Mouse (Mus musculus) layer of hippocampus, postnatal 10 days (tissue): Measurements from ENCODE around the gene Gja8. TPM values are rescaled to one million over a fixed set of nuclear protein-coding genes. Genes with fewer than 3 reads are reported as not detected.

Experiments used
- DNase-seq, 2 experiments: peaks; one replicate each; pipeline ENCODE4 v3.0.0; 2021; ENCODE audit warnings: low spot score in 2 of 2
- total RNA-seq, 2 experiments: library from RNA; stranded (reverse); gene quantifications; 2 replicates each; pipeline ENCODE4 v1.2.3; 2021

Gja8 gene
- total RNA-seq, 2 experiments from 2014 or later: not detected

DNA sequence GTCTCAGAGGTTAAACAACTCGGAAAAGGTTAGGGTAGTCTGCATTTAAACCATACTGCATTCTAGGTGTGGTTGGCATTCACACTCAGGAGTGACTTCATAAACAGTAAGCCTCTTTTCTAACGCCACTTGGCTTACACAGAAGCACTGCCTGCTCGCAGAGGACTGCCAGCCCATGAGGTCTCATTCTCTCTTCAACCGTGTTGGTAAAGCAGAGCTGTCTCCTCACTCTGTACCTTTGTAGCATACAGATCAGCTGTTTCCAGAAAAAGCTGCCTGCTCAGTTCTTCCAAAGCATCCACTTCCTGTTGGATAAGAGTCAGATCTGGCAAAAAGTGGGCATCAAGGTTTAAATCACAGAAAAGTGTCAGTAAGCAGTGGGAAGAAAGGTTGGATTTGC is 45.4 kb downstream of the Gja8 start:
- no peak for DNase-seq

DNA sequence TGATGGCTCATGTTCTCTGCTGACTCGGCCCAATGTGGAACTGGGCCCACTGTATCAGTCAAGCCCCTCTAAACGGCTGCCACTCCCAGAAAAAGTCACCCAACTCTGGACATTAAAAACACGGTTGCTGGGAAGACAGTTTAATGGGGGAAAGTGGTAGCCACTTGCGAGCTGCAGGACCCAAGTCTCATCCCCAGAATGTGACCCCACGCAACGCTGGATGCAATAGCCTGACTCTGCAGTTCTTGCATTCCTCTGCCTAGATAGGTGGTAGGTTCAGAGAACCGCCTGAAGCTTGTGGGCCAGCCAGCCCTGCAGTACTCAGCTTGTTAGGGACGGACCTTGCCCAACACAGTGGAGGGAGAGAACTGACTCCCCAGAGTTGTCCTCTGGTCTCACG is 46.3 kb downstream of the Gja8 start:
- DNase-seq: no peak

DNA sequence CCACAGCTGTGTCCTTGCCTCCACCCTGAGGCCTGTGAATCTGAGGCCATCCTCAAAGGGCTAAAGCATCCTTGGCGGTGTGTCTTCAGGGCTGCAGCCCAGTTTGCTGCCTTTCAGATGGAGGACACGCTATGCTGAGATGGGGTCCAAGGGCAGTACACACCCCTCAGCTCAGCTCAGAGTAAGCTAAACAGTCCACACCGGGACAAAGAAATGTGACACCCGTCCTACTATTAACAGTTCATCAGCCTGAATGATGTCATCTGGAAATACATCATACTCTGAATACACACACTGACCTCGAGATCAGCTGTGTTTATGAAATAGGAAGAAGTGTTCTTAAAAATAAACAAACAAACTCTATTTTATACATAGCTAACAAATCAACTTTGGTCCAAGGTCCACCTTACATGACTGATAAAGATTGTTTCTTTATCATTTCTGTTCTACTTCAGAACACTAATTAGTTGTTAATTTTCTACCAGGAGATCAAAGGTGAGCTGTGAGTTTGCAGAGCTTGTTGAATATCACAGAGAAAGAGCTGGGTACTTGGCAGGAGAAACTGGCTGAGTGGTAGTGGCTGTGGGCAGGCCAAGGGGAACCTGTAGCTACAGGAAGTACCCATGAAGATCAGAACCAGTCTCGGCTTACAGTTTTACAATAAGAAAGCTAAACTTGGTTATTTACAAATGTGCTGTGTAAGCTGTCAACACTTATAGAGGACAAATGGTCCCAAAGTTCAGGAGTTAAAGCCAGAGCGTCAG is 50.8 kb downstream of the Gja8 start:
- no peak for DNase-seq

DNA sequence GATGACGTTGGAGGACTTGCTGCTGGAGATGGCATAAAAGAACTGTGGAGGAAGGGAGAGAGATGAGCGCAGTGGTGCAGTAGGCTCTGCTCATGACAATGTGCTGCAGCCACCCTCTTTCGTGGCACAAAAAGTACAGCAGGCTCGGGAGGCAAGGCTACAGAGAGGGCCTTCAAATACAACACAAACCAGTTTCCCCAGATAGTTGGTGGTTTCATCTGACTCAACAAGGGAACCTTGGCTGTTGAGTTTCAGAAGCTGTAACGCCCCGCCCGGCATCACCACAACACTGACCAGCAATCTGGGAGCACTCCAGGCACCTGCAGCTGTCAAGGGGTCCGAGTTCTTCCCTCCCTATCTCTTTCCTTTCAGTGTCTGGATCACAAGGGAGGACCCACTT is 53.3 kb downstream of the Gja8 start:
- DNase-seq: peak in 1 of 2 experiments; percentile 1

DNA sequence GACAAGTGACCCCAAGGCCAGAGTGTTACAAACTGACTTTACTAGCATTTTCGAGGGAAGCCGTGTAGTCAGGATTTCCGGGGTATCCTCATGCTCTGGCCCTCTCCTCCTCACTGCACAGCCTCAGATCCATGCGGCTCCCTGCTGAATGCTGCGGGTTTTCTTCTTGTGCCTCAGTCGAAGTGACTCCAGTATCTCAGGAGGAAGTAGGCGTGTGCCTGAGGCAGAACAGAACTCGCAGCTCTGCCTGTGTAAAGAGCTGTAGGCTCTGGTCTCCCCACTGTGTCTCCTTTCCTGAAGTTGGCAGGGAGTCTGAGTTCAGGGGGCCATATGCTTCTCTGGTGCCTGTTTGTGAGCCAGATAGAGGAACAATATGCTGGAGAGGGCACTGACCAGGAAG is 54.8 kb downstream of the Gja8 start:
- no peak for DNase-seq

DNA sequence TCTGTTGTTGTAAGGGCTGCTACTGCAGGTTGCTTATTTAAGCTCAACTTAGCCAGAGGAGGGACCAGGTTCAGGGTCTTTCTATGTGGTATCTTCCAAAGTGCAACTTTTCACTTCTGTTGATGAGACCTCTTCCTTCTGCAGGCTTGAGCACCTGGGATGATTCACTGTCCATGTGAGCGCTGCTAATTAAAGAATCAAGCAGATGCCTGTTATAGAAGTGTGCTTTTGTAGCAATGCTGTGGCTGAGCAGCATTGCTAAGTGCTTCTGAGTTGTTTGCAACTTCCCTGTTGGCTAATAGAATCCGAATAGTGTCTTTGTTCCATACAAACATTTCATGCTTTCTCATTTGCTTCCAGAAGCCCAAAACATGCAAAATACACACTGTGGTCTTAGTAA is 55.5 kb downstream of the Gja8 start:
- no peak for DNase-seq

DNA sequence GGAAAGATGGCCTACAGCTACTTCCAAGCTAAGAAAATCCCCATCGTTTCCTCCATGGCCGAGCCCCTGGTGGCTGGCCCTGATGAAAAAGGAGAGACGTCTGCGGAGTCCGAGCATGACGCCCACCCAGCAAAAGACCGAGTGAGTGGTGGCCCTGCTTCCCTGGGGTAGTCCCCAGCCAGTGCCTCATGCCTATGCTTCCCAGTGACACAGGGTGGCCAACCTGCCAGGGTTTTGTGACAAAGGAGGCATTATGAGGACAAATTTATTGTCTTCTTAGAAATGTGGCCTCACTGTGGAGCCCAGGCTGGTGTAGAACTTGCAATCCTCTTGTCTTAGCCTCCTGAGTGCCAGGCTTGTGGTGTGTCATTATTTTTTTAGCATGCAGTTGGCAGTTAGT is 56.7 kb downstream of the Gja8 start:
- DNase-seq: no peak

DNA sequence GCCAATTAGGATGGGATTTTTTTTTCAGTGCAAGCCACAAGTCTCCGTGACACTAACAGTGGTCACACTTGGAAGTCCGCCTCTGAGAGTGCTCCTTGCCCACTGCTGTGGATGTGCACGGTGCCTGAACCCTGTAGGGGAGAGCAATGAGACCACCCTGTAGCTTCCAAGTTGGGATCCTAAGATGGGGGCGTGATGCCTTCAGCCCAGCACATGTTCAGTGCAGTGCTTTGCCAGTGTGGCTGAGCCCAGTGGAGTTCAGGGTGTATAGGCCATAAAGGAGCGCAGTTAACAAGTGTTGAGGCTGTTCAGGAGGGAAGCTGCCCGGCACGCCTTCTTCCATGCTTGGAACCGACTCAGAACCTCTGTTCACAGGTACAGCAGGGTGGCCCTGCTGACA is 57.3 kb downstream of the Gja8 start:
- no peak for DNase-seq

DNA sequence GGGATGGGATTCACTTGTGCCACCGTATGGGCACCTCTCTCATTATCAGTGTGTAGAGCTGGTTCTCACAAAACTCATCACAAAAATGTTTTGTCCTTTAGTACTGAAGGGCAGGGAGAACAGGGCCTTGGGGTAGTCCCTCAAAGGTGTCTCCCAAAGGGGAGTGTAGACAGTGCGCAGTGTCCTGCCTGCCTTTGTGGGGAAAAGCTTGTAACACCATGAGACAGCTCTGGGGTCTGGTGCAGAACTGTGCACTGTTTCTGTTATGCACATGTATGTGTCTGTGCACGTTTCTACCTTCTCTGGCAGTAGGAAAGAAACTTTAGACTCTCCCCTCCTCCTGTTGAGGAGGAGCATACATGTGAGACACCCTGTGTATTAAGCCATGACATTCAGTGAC is 58.0 kb downstream of the Gja8 start:
- peak in 1 of 2 experiments; percentile 1 for DNase-seq

Other genes starting within 250 kb of the Gja8 start
- gene Pias3, start 229.6 kb downstream of the Gja8 start, total RNA-seq: 10 to 100 TPM; 25.6 to 31.7 TPM
- 10 to 100 TPM in 1 of 2 experiments, 1 to 10 TPM in 1; 9.8 to 11.0 TPM for gene Nudt17, start 217.5 kb downstream of the Gja8 start, total RNA-seq
- gene Polr3c, start 198.4 kb downstream of the Gja8 start, total RNA-seq: 10 to 100 TPM; 26.4 to 28.1 TPM
- 10 to 100 TPM; 46.3 to 56.3 TPM for gene Rnf115, start 198.4 kb downstream of the Gja8 start, total RNA-seq
- under 1 TPM; 0.14 to 0.25 TPM for gene Pdzk1, start 96.7 kb downstream of the Gja8 start, total RNA-seq
- not detected for gene Cd160, start 96.7 kb downstream of the Gja8 start, total RNA-seq
- 1 to 10 TPM; 1.9 to 2.1 TPM for gene Gja5, start 21.3 kb downstream of the Gja8 start, total RNA-seq
- gene Gpr89, start 20.7 kb downstream of the Gja8 start, total RNA-seq: 10 to 100 TPM; 33.8 to 45.6 TPM
- gene Acp6, start 232.8 kb upstream of the Gja8 start, total RNA-seq: 10 to 100 TPM; 19.0 to 23.4 TPM